Mouse (Mus musculus) neutrophil, adult 5-6 weeks (primary cell): ENCODE measurements around the gene Olfr1299. TPM values are rescaled to one million over a fixed set of nuclear protein-coding genes. Genes with fewer than 3 reads are reported as not detected.

ENCODE experiments used
- ATAC-seq: fragments of 151-379, 151-347 bp; 2 replicates; pipeline ENCODE4 v1.8.0; 2017; ENCODE audit warnings: mild to moderate bottlenecking, moderate TSS enrichment; ENCODE audit not compliant: insufficient number of reproducible peaks, poor library complexity, low FRiP score, severe bottlenecking; ENCODE audit errors: extremely low read depth
- total RNA-seq: library from RNA; stranded (forward); fragments of 200-1000 nt; gene quantifications from 2 replicates; pipeline ENCODE4 v1.2.3, GENCODE M21; 2017

Olfr1299 gene
- not detected in 2 replicates for total RNA-seq

DNA sequence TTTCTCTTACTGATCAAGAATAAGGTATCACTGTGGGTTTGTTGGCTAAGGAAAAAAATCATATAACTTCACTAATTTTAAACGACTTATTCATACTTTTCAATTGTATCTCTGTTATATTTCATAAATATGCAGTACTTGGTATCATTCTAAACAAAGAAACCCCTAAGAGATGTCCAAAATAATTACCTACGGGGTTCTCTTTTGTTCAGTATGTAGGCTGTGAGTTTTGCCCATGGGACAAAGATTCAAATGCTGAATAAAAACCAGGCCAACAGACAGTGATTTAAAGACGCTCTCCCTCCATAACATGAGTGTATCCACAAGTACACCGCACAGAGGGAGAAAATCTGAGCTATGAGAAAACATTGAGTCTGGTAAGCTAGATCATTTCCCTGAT lies at the start of gene Olfr1299:
Olfr1299 (plus strand) TSS at position 301 of the 400 bp plus-strand sequence.
- no peak for ATAC-seq

DNA sequence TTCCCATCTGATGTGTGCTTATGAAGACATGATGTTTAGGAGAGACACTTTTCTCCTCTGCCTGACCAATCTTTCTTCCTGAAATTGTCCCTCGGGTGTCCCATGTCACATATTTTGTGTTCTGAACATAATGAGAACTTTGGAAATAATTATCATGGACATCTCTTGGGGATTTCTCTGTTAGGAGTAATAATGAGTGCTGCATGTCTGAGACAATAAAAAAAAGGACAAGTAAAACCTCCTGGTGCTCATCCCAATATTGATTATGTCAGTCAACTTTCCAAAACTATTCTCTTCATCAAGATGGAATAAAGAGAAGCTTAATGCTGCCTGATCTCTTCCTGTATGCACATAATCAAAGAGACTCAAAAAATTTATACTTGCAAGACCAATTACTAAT lies 34.8 kb upstream of the Olfr1299 start, which contains the start of gene Olfr1297:
Olfr1297 (minus strand) TSS at position 101 of the 400 bp plus-strand sequence.
- no peak for ATAC-seq

DNA sequence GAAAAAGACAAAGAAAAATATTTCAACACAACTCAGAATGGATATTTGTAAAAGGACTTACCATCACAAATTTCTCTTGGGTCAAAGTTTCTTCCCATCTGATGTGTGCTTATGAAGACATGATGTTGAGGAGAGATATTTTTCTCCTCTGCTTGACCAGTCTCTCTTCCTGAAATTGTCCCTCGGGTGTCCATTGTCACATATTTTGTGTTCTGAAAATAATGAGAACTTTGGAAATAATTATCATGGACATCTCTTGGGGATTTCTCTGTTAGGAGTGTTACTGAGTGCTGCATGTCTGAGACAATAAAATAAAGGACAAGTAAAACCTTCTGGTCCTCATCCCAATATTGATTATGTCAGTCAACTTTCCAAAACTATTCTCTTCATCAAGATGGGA lies 12.1 kb upstream of the Olfr1299 start, which contains the start of gene Olfr1298:
Olfr1298 (minus strand) TSS at position 101 of the 400 bp plus-strand sequence.
- ATAC-seq, result no peak

Other genes with a start within 250 kb of the Olfr1299 start
- gene Olfr1286, start 238.3 kb upstream of the Olfr1299 start, total RNA-seq, result not detected in 2 replicates
- gene Olfr1287, start 212.3 kb upstream of the Olfr1299 start, total RNA-seq, result not detected in 2 replicates
- gene Olfr1288, start 187.3 kb upstream of the Olfr1299 start, total RNA-seq, result not detected in 2 replicates
- not detected in 2 replicates for gene Olfr1289, start 180.6 kb upstream of the Olfr1299 start, total RNA-seq
- not detected in 2 replicates for gene Olfr1290, start 167.6 kb upstream of the Olfr1299 start, total RNA-seq
- gene Olfr1291-ps1, start 164.2 kb upstream of the Olfr1299 start, total RNA-seq, result not detected in 2 replicates
- gene Olfr1293-ps, start 136.2 kb upstream of the Olfr1299 start, total RNA-seq, result not detected in 2 replicates
- not detected in 2 replicates for gene Olfr1294, start 121.1 kb upstream of the Olfr1299 start, total RNA-seq
- gene Olfr1295, start 91.7 kb upstream of the Olfr1299 start, total RNA-seq, result 0.12 TPM in 1 of 2 replicates, not detected in the other
- gene Olfr1297, start 34.9 kb upstream of the Olfr1299 start, total RNA-seq, result not detected in 2 replicates
- not detected in 2 replicates for gene Olfr1298, start 12.2 kb upstream of the Olfr1299 start, total RNA-seq
- gene Olfr1301, start 89.6 kb downstream of the Olfr1299 start, total RNA-seq, result not detected in 2 replicates
- 0.25 TPM in 1 of 2 replicates, not detected in the other for gene Olfr1302, start 116.0 kb downstream of the Olfr1299 start, total RNA-seq
- gene Olfr1303, start 158.9 kb downstream of the Olfr1299 start, total RNA-seq, result not detected in 2 replicates
- gene Olfr1305, start 215.7 kb downstream of the Olfr1299 start, total RNA-seq, result not detected in 2 replicates